Mouse (Mus musculus) heart, postnatal 0 days (tissue): ENCODE data around the gene March8. TPM values are rescaled to one million over a fixed set of nuclear protein-coding genes. Genes with fewer than 3 reads are reported as not detected.

Source experiments
- ATAC-seq: fragments of 200-750 bp; cut with Nextera tagmentation; 2 replicates; pipeline ENCODE4 v1.8.0; 2017; ENCODE audit warnings: low read depth, moderate number of reproducible peaks, moderate library complexity; ENCODE audit not compliant: insufficient read depth
- DNase-seq: peaks from one replicate; pipeline ENCODE4 v3.0.0-alpha.2; 2016; ENCODE audit warnings: low spot score
- H3K27ac ChIP-seq: fragments of 300-500 bp; sonication (generic); 2 replicates; pipeline ENCODE4 v1.5.1; 2014; ENCODE audit warnings: low read depth, mild to moderate bottlenecking
- H3K27me3 ChIP-seq: fragments of 300-500 bp; sonication (generic); 2 replicates; pipeline ENCODE4 v1.6.1; 2014; ENCODE audit warnings: low read length, mixed read lengths; ENCODE audit not compliant: control insufficient read depth, insufficient read depth
- H3K36me3 ChIP-seq: fragments of 300-500 bp; sonication (generic); replicated peaks from 2 replicates; pipeline ENCODE4 v1.6.1; 2014; ENCODE audit warnings: low read length, mixed read lengths; ENCODE audit not compliant: control insufficient read depth, insufficient read depth
- H3K4me1 ChIP-seq: fragments of 300-500 bp; sonication (generic); 2 replicates; pipeline ENCODE4 v1.6.1; 2014; ENCODE audit warnings: antibody characterized with exemption; ENCODE audit not compliant: control insufficient read depth, insufficient read depth
- H3K4me2 ChIP-seq: fragments of 300-500 bp; sonication (generic); 2 replicates; pipeline ENCODE4 v1.6.1; 2014; ENCODE audit warnings: low read depth, mild to moderate bottlenecking, low read length, moderate library complexity
- H3K4me3 ChIP-seq: fragments of 300-500 bp; sonication (generic); 2 replicates; pipeline ENCODE4 v1.5.1; 2014; ENCODE audit warnings: low read depth, low read length
- H3K9ac ChIP-seq: fragments of 300-500 bp; sonication (generic); replicated peaks from 2 replicates; pipeline ENCODE4 v1.6.1; 2014; ENCODE audit warnings: low read depth, low read length, mixed read lengths
- H3K9me3 ChIP-seq: fragments of 300-500 bp; sonication (generic); replicated peaks from 2 replicates; pipeline ENCODE4 v1.6.1; 2016; ENCODE audit warnings: low read length; ENCODE audit not compliant: control insufficient read depth
- CTCF ChIP-seq: IDR thresholded peaks from 2 replicates; pipeline ENCODE4 v1.5.1; 2016; ENCODE audit warnings: antibody characterized with exemption, control low read depth, low read depth
- EP300 ChIP-seq: IDR thresholded peaks from 2 replicates; pipeline ENCODE4 v1.6.1; 2016; ENCODE audit warnings: antibody characterized with exemption, low read depth
- WGBS: fragments of 180-500 bp; shearing (Covaris S2); extraction: QIAGEN DNeasy Blood & Tissue Kit; methylation state at CpG from one replicate; pipeline ENCODE4 v1.1.7; 2014; 5-methylcytosine and 5-hydroxymethylcytosine counted together
- polyA plus RNA-seq: library from polyadenylated mRNA; unstranded; fragments of >200 nt; fragmentation: Nextera tagmentation; extraction: Ambion mirVana; gene quantifications from 2 replicates; pipeline ENCODE4 v1.2.1, GENCODE M21; 2015
- total RNA-seq: library from RNA; depleted of rRNA; stranded (reverse); fragments of >200 nt; gene quantifications from 2 replicates; pipeline ENCODE4 v1.2.3, GENCODE M21; 2014; ENCODE audit warnings: low replicate concordance

Gene March8
- total and polyA plus RNA-seq, 2 experiments from 2014 or later: 17.3 to 73.6 TPM

DNA sequence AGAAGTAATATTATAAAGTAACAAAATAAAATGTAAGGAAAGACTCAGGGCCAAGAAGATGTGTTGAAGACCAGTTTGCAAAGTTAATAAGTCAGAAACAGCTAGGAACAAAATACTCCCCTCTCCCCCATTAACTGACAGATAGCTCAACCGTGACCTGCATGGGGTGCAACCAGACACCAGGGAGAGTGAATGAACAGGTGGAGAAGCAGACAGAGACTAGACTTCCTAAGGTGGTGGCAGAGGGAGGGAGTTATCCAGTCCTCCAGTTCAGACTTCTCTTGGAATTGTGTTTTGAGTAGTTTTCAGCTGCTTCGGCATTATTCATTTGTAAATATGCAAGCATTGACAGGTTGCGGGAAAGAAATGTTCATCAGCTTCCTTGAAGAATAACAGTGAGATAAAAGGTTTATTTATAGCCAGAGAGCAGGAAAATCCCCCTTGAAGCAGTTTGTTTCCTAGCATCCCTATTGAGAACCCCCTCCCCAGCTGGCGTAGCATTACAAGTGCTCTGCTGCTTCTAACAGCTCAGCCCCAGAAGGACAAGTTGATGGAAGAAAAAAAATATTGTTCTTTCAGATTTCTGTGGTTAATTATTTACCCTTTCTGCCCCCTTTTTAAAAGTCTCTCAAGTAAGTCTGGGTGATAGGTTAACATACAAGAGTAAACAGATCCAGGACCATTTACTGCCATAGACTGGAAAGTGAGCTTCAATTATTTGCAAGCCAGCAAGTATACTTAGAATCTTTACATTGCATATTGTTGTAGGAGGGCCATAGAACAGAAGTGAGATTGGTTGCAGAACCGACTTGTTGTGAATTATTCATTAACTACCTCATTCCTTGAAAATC, 47.6 kb downstream of the March8 start:
- no peaks in the 10 kb centered on the region for H3K27me3 ChIP-seq
- H3K4me2 ChIP-seq: no peak overlapping the region
- 35% methylated on average over 5 of the region's 5 CpGs for WGBS
- H3K36me3 ChIP-seq: no peaks in the 10 kb centered on the region
- TF ChIP-seq EP300 (no peak), CTCF (no peak)
- no peak overlapping the region for H3K9ac ChIP-seq
- H3K4me3 ChIP-seq: no peak overlapping the region
- ATAC-seq (no peak), DNase-seq (no peak)
- H3K4me1 ChIP-seq: no peaks in the 10 kb centered on the region
- no peak overlapping the region for H3K27ac ChIP-seq
- H3K9me3 ChIP-seq: no peaks in the 10 kb centered on the region

DNA sequence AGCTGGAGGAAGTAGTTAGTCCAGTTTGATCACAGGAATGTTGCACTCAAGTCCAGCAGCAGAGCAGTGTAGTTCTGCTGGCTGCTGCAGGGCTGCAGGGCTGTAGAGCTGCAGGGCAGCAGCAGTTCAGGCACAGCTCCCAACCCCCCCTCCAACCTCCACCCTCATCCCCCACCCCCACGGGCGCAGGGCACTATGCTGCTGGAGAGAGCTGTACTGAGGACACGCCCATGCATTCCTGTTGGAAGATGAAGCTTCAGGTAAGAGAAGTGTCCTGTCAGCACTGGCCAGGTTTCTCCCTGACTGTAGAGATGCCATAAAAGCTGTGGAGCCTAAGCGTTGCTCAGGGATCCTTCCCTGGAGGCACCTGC, 48.2 kb downstream of the March8 start:
- H3K4me1 ChIP-seq: no peaks in the 10 kb centered on the region
- no peak for TF ChIP-seq CTCF
- no peak for TF ChIP-seq EP300
- no peaks in the 10 kb centered on the region for H3K27me3 ChIP-seq
- H3K4me3 ChIP-seq: no peak overlapping the region
- no peak overlapping the region for H3K9ac ChIP-seq
- no peak overlapping the region for H3K4me2 ChIP-seq
- no peaks in the 10 kb centered on the region for H3K9me3 ChIP-seq
- H3K27ac ChIP-seq: no peak overlapping the region
- no peaks in the 10 kb centered on the region for H3K36me3 ChIP-seq
- ATAC-seq (no peak), DNase-seq (no peak)
- WGBS: 50% methylated on average over 4 of the region's 4 CpGs

DNA sequence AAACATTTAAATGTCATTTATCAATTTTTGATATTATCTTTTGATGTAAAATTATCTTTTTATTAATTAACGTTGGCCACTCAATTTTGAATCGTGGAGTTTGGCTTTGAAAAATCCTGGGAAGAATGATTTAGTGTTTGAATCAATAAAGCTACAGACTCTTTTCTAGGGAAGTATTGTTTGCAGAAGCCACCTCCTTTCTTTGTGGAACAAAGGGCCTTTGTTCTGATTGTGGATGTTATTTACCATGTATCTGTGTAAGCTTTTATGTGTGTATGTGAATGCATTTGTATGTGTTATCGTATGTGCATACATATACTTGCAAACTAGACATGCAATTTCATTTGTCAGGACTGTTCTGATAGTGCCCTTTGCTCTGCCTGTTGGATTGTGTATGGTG, 48.7 kb downstream of the March8 start:
- no peak overlapping the region for H3K4me2 ChIP-seq
- ATAC-seq (no peak), DNase-seq (no peak)
- no peaks in the 10 kb centered on the region for H3K9me3 ChIP-seq
- no peaks in the 10 kb centered on the region for H3K36me3 ChIP-seq
- no peak overlapping the region for H3K4me3 ChIP-seq
- no peak overlapping the region for H3K27ac ChIP-seq
- H3K4me1 ChIP-seq: no peaks in the 10 kb centered on the region
- WGBS: 85% methylated on average over 3 of the region's 3 CpGs
- H3K27me3 ChIP-seq: no peaks in the 10 kb centered on the region
- no peak for TF ChIP-seq EP300
- TF ChIP-seq CTCF: no peak
- H3K9ac ChIP-seq: no peak overlapping the region

DNA sequence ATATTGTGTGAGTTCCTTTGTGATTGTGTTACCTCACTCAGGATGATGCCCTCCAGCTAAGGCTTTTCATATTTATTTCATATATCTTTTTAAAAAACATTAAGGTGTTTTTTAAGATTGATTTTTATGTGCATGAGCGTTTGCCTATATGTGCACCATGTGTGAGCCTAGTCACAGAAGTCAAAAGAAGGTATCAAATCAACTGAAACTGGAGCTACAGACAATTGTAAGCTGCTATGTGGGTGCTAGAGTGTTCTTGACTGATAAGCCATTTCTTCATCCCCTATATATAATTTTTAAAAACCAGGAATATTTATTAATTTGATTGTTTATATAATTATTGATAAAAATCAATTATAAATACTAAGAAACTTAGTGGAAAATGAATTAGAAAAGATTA, 50.2 kb downstream of the March8 start:
- Histone ChIP-seq H3K4me2 (no peak overlapping the region), H3K9ac (no peak overlapping the region), H3K27me3 (no peaks in the 10 kb centered on the region), H3K27ac (no peak overlapping the region), H3K4me1 (no peaks in the 10 kb centered on the region), H3K9me3 (no peaks in the 10 kb centered on the region), H3K36me3 (no peaks in the 10 kb centered on the region), H3K4me3 (no peak overlapping the region)
- TF ChIP-seq CTCF (no peak), EP300 (no peak)
- 95% methylated on average over 1 of the region's 1 CpGs for WGBS
- DNase-seq (no peak), ATAC-seq (no peak)

DNA sequence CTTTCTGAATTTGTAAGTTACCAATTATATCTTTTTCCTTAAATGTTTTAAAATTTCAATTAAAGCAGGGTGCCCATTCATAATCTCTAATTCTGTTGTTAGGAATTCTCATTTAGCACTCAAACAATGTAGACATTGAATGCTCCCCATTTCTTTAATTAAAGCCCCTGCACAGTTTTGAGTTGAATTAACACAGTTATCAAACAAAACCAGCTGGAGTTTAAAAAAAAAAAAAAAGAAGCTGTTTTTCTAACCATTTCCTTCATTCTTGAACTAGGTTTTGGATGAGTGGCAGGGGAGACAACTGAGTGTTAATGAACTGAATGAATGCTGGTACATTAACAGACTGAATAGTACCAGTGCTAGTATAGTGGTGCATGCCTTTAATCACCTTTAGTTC, 51.7 kb downstream of the March8 start:
- TF ChIP-seq EP300 (no peak), CTCF (no peak)
- ATAC-seq: no peak
- Histone ChIP-seq H3K9me3 (no peaks in the 10 kb centered on the region), H3K27me3 (no peaks in the 10 kb centered on the region), H3K36me3 (no peaks in the 10 kb centered on the region), H3K4me3 (no peak overlapping the region), H3K27ac (no peak overlapping the region), H3K4me1 (no peaks in the 10 kb centered on the region), H3K4me2 (no peak overlapping the region), H3K9ac (no peak overlapping the region)
- no peak for DNase-seq
